Mouse (Mus musculus): ENCODE results near the gene Phf1. TPM values are rescaled to one million over a fixed set of nuclear protein-coding genes. Genes with fewer than 3 reads are reported as not detected.

Gene Phf1
- total RNA-seq, 1 experiment from 2014 or later: 8.3 TPM

GRCm38 (mm10) chr17:26945824-26946495 is 13.1 kb downstream of the Phf1 start:
- ATAC-seq (replicated peaks in 1 of 2; ENCODE audit: insufficient read depth in 1 of 2, low FRiP score in 2 of 2, low TSS enrichment in 1 of 2, low read depth in 1 of 2, poor library complexity in 2 of 2, severe bottlenecking in 2 of 2): no peak

- peak; percentile 25 to 30; a peak in 1 of 4 replicates for ATAC-seq (replicated peaks in 1 of 2; ENCODE audit: insufficient read depth in 1 of 2, low FRiP score in 2 of 2, low TSS enrichment in 1 of 2, low read depth in 1 of 2, poor library complexity in 2 of 2, severe bottlenecking in 2 of 2)
These were observed 13.7 kb downstream of the Phf1 start for GRCm38 (mm10) chr17:26946567-26946966.

- ATAC-seq (replicated peaks in 1 of 2; ENCODE audit: insufficient read depth in 1 of 2, low FRiP score in 2 of 2, low TSS enrichment in 1 of 2, low read depth in 1 of 2, poor library complexity in 2 of 2, severe bottlenecking in 2 of 2): no peak
These were observed 14.6 kb downstream of the Phf1 start for GRCm38 (mm10) chr17:26947231-26948100.

GRCm38 (mm10) chr17:26948316-26949050 is 15.6 kb downstream of the Phf1 start:
- no peak for ATAC-seq (replicated peaks in 1 of 2; ENCODE audit: insufficient read depth in 1 of 2, low FRiP score in 2 of 2, low TSS enrichment in 1 of 2, low read depth in 1 of 2, poor library complexity in 2 of 2, severe bottlenecking in 2 of 2)

- ATAC-seq (replicated peaks in 1 of 2; ENCODE audit: insufficient read depth in 1 of 2, low FRiP score in 2 of 2, low TSS enrichment in 1 of 2, low read depth in 1 of 2, poor library complexity in 2 of 2, severe bottlenecking in 2 of 2): peak; percentile 40 to 41; a peak in 3 of 4 replicates
These were observed 16.3 kb downstream of the Phf1 start for GRCm38 (mm10) chr17:26949051-26949577.

- ATAC-seq (replicated peaks in 1 of 2; ENCODE audit: insufficient read depth in 1 of 2, low FRiP score in 2 of 2, low TSS enrichment in 1 of 2, low read depth in 1 of 2, poor library complexity in 2 of 2, severe bottlenecking in 2 of 2): no peak
These were observed 17.0 kb downstream of the Phf1 start for GRCm38 (mm10) chr17:26949866-26950265.

- no peak for ATAC-seq (replicated peaks in 1 of 2; ENCODE audit: insufficient read depth in 1 of 2, low FRiP score in 2 of 2, low TSS enrichment in 1 of 2, low read depth in 1 of 2, poor library complexity in 2 of 2, severe bottlenecking in 2 of 2)
These were observed 17.9 kb downstream of the Phf1 start for GRCm38 (mm10) chr17:26950560-26951288.

- ATAC-seq (replicated peaks in 1 of 2; ENCODE audit: insufficient read depth in 1 of 2, low FRiP score in 2 of 2, low TSS enrichment in 1 of 2, low read depth in 1 of 2, poor library complexity in 2 of 2, severe bottlenecking in 2 of 2): peak; percentile 54 to 58
These were observed 18.6 kb downstream of the Phf1 start for GRCm38 (mm10) chr17:26951406-26951805.

GRCm38 (mm10) chr17:26951952-26952877 is 19.4 kb downstream of the Phf1 start:
- peak in 1 of 2 experiments; percentile 8; a peak in 1 of 4 replicates for ATAC-seq (replicated peaks in 1 of 2; ENCODE audit: insufficient read depth in 1 of 2, low FRiP score in 2 of 2, low TSS enrichment in 1 of 2, low read depth in 1 of 2, poor library complexity in 2 of 2, severe bottlenecking in 2 of 2)

GRCm38 (mm10) chr17:26953201-26953600 is 20.3 kb downstream of the Phf1 start:
- no peak for ATAC-seq (replicated peaks in 1 of 2; ENCODE audit: insufficient read depth in 1 of 2, low FRiP score in 2 of 2, low TSS enrichment in 1 of 2, low read depth in 1 of 2, poor library complexity in 2 of 2, severe bottlenecking in 2 of 2)

GRCm38 (mm10) chr17:26953726-26954125 is 20.9 kb downstream of the Phf1 start:
- ATAC-seq (replicated peaks in 1 of 2; ENCODE audit: insufficient read depth in 1 of 2, low FRiP score in 2 of 2, low TSS enrichment in 1 of 2, low read depth in 1 of 2, poor library complexity in 2 of 2, severe bottlenecking in 2 of 2): no peak

- no peak for ATAC-seq (replicated peaks in 1 of 2; ENCODE audit: insufficient read depth in 1 of 2, low FRiP score in 2 of 2, low TSS enrichment in 1 of 2, low read depth in 1 of 2, poor library complexity in 2 of 2, severe bottlenecking in 2 of 2)
These were observed 23.5 kb downstream of the Phf1 start for GRCm38 (mm10) chr17:26956309-26956708.

- ATAC-seq (replicated peaks in 1 of 2; ENCODE audit: insufficient read depth in 1 of 2, low FRiP score in 2 of 2, low TSS enrichment in 1 of 2, low read depth in 1 of 2, poor library complexity in 2 of 2, severe bottlenecking in 2 of 2): no peak; a peak in 1 of 4 replicates
These were observed 24.0 kb downstream of the Phf1 start for GRCm38 (mm10) chr17:26956895-26957294.

GRCm38 (mm10) chr17:26957872-26958271 is 25.0 kb downstream of the Phf1 start:
- no peak for ATAC-seq (replicated peaks in 1 of 2; ENCODE audit: insufficient read depth in 1 of 2, low FRiP score in 2 of 2, low TSS enrichment in 1 of 2, low read depth in 1 of 2, poor library complexity in 2 of 2, severe bottlenecking in 2 of 2)

- ATAC-seq (replicated peaks in 1 of 2; ENCODE audit: insufficient read depth in 1 of 2, low FRiP score in 2 of 2, low TSS enrichment in 1 of 2, low read depth in 1 of 2, poor library complexity in 2 of 2, severe bottlenecking in 2 of 2): no peak
These were observed 26.0 kb downstream of the Phf1 start for GRCm38 (mm10) chr17:26958880-26959279.

- no peak for ATAC-seq (replicated peaks in 1 of 2; ENCODE audit: insufficient read depth in 1 of 2, low FRiP score in 2 of 2, low TSS enrichment in 1 of 2, low read depth in 1 of 2, poor library complexity in 2 of 2, severe bottlenecking in 2 of 2)
These were observed 27.0 kb downstream of the Phf1 start for GRCm38 (mm10) chr17:26959815-26960214.

Data from hematopoietic stem cell, adult 5-6 weeks (primary cell).